Mouse (Mus musculus): Measurements from ENCODE around the gene Slc29a1.

The Slc29a1 gene

DNA sequence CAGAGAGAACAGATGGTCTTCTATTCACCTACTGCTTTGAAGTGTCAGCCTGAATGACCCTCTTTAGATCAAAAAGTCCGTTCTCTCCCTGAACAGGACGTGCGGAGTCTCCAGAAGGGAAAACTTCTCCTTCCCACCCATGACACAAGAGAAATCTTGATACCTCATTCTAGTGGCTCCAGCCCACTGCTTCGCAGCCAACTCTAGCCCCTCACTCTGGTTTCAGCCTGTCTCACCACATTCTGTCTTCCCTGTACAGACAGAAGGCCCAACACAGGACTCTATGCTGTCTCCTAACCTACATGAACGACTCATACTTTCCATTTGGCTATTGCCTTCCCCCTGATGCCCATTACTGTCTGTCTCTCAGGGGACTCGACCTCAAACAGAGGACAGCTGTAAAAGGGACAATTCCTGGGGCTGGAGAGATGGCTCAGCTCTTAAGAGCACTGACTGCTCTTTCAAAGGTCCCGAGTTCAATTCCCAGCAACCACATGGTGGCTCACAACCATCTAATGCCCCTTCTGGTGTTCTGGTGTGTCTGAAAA lies 48.1 kb downstream of the Slc29a1 start:
- no peak for DNase-seq (ENCODE audit: low read depth, low spot score)

- no peak for DNase-seq (ENCODE audit: low read depth, low spot score)
Observed at GRCm38 (mm10) chr17:45550253-45550652, 49.2 kb downstream of the Slc29a1 start.

- DNase-seq (ENCODE audit: low read depth, low spot score), result no peak
Observed at GRCm38 (mm10) chr17:45549617-45550181, 49.7 kb downstream of the Slc29a1 start, which contains the start of gene Tmem151b. Tmem151b (minus strand) TSS chr17:45549677.

GRCm38 (mm10) chr17:45548541-45549512 lies 50.6 kb downstream of the Slc29a1 start:
- DNase-seq (ENCODE audit: low read depth, low spot score), result no peak

DNA sequence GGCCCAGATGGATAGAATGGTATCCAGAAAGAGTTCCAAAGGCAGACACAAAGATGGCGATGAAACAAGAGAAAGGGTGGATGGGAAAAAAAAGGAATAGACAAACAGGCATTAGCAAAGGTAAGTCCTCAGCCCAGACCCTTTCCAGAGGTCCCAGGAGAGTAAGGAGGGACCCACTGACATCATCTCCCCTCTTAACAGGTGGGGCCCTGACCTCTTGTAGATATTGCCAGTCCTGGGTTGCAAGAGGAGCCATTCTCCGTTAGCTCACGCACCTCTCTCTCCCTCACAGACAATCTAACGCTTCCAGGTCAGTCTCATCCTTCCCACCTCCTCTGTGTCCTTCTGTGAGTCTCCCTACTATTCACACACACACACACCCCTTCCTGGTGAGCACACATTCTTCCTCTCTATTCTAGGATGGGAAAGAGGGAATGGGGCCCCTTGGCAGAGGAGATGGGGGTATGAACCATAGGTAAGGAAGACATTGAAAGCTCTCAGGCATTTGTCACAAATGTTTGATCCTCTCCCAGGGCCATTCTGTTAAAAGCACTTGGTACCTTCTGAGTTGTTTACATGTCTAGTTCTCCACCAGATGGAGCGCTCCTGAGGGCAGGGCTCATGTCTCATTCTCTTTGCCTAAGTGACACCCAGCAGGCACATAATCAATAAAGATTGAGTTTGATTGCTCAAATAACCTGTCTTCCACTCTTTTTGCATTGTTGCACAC lies 51.8 kb downstream of the Slc29a1 start:
- DNase-seq (ENCODE audit: low read depth, low spot score), result no peak

DNA sequence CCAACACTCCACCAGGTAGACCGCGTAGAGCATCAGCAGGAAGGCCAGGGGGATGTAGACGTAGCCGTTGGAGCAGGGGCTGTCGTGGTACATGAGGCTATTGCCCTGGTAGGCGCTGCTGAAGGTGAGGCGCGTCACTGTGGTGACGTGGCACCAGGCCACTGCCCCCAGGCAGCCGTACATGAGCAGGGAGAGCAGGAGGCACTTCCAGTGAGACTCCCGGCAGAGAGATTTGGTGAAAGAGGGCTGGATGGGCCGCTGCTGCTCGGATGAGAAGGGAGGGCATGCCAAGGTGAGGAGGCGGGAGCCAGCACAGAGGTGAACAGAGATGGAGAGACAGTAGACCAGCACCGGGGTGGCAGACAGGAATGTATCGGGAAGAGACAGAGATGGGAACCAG lies 52.5 kb downstream of the Slc29a1 start:
- DNase-seq (ENCODE audit: low read depth, low spot score), result no peak

GRCm38 (mm10) chr17:45545278-45545961 lies 54.0 kb downstream of the Slc29a1 start:
- DNase-seq (ENCODE audit: low read depth, low spot score), result no peak

DNA sequence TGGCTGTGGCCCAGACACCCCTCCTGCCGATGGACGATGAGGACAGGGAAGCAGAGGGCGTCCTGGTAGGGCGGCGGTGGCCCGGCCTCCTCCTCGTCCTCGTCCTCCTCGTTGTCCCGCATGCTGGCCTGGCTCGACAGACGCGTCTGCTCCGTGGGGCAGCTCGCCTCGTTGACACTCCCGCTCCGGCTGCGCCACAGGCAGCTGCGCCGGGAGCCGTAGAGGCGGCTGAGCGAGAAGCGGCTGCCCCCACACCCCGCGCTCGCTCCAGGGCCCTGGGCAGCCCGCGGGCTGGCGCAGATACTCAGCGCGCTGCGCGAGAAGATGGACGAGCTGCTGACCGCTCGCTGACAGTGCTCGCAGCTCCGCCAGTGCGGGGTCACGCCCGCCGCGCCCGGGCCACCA lies 54.5 kb downstream of the Slc29a1 start:
- DNase-seq (ENCODE audit: low read depth, low spot score), result no peak

- no peak for DNase-seq (ENCODE audit: low read depth, low spot score)
Observed at GRCm38 (mm10) chr17:45544001-45544872, 55.2 kb downstream of the Slc29a1 start.

DNA sequence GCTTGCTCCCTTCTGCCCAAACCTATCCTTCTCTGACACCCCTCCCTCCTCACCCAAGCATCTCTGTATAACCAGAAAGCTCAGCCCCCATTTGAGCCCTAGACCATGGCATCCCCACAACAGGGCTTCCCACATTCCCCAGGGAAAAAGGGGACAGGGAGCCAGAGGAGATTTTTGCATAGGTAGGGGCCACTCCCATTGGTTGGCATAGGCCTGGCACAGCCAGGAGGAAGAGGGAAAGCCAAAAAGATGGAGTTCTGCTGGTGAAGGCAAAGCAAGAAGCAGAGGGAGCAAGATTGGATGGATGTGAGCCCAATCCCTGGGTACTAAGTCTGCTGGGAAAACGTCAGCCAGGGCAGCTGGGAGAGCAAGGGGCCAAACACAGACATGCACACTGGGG lies 56.3 kb downstream of the Slc29a1 start:
- no peak for DNase-seq (ENCODE audit: low read depth, low spot score)

GRCm38 (mm10) chr17:45542705-45543104 lies 56.7 kb downstream of the Slc29a1 start:
- no peak for DNase-seq (ENCODE audit: low read depth, low spot score)

DNA sequence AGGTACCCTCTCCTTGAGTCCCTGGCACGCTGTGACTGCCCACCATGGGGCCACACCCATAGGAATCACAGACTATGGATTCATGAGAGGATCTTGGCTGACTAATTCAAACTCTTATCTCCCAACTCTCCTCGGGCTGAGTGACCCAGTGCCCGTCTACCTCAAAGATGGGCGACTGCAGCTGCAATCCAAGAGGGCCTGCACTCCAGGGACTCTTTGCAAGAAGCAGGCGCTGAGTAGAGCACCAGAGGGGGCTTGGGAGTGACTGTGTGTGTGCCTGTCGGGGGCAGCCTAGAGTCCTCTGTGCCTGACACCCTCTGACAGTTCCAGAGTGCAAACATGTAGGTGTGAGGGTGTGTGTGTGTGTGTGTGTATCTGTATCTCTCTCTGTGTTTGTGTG lies 57.3 kb downstream of the Slc29a1 start:
- no peak for DNase-seq (ENCODE audit: low read depth, low spot score)

DNA sequence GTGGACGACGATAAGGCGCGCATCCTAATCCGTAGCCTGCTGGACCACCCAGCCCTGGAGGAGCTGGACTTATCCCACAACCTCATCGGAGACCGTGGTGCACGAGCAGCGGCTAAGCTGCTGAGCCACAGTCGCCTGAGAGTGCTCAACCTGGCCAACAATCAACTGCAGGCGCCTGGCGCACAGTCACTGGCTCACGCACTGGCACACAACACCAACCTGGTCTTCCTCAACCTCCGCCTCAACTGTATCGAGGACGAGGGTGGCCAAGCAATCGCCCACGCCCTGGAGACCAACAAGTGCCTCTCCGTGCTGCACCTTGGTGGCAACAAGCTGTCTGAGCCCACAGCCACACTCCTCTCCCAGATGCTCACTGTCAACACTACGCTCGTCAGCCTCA lies 59.7 kb downstream of the Slc29a1 start:
- DNase-seq (ENCODE audit: low read depth, low spot score), result no peak

DNA sequence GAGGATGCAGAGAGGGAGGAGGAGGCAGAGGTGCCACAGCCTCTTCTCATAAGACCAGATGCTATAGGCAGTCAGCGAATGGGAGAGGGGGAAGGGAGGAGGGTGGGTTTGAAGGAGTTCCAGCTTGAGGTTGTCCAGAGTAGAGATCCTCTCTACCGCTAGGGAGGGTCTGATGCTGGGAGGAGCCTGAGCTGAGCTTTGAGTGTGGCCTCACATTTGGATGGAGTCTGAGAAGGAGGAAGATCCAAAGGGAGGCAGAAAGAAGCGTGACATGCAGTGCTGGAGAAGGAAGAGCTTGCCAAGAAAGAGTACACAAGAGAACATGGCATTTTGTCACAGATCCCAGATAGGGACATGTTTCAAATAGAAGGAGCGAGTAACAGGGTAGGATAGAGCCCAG lies 61.0 kb downstream of the Slc29a1 start:
- DNase-seq (ENCODE audit: low read depth, low spot score), result no peak

GRCm38 (mm10) chr17:45536264-45536663 lies 63.1 kb downstream of the Slc29a1 start:
- no peak for DNase-seq (ENCODE audit: low read depth, low spot score)
